Mouse (Mus musculus) stomach, embryonic 14.5 days (tissue): ENCODE measurements around the gene Slc39a5. TPM values are rescaled to one million over a fixed set of nuclear protein-coding genes. Genes with fewer than 3 reads are reported as not detected.

Source experiments
- ATAC-seq: fragments of 200-750 bp; cut with Nextera tagmentation; 2 replicates; pipeline ENCODE4 v1.8.0; 2017; ENCODE audit warnings: low read depth, moderate TSS enrichment; ENCODE audit not compliant: insufficient number of reproducible peaks, insufficient read depth, low FRiP score
- H3K27ac ChIP-seq: fragments of 300-500 bp; sonication (generic); 2 replicates; pipeline ENCODE4 v1.5.1; 2014; ENCODE audit warnings: mild to moderate bottlenecking, low read length, moderate library complexity, mixed read lengths
- H3K27me3 ChIP-seq: fragments of 300-500 bp; sonication (generic); 2 replicates; pipeline ENCODE4 v1.6.1; 2014; ENCODE audit warnings: low read length, control low read depth, mixed read lengths; ENCODE audit not compliant: control insufficient read depth, insufficient read depth
- H3K36me3 ChIP-seq: fragments of 300-500 bp; sonication (generic); 2 replicates; pipeline ENCODE4 v1.6.1; 2014; ENCODE audit warnings: mild to moderate bottlenecking, control low read depth, low read length, moderate library complexity, mixed read lengths; ENCODE audit not compliant: control insufficient read depth, insufficient read depth
- H3K4me1 ChIP-seq: fragments of 300-500 bp; sonication (generic); 2 replicates; pipeline ENCODE4 v1.6.1; 2014; ENCODE audit warnings: low read length, control low read depth, mixed read lengths; ENCODE audit not compliant: control insufficient read depth, insufficient read depth
- H3K4me2 ChIP-seq: fragments of 300-500 bp; sonication (generic); replicated peaks from 2 replicates; pipeline ENCODE4 v1.6.1; 2014; ENCODE audit warnings: low read depth, low read length, control low read depth
- H3K4me3 ChIP-seq: fragments of 300-500 bp; sonication (generic); 2 replicates; pipeline ENCODE4 v1.5.1; 2014; ENCODE audit warnings: low read depth, low read length, control low read depth
- H3K9ac ChIP-seq: fragments of 300-500 bp; sonication (generic); replicated peaks from 2 replicates; pipeline ENCODE4 v1.6.1; 2014; ENCODE audit warnings: low read depth, mild to moderate bottlenecking, control low read depth, low read length, moderate library complexity, mixed read lengths
- H3K9me3 ChIP-seq: fragments of 300-500 bp; sonication (generic); 2 replicates; pipeline ENCODE4 v1.6.1; 2016; ENCODE audit warnings: low read depth, low read length, control low read depth; ENCODE audit not compliant: control insufficient read depth
- WGBS: fragments of 180-500 bp; shearing (Covaris S2); extraction: QIAGEN DNeasy Blood & Tissue Kit; methylation state at CpG from one replicate; pipeline ENCODE4 v1.1.7; 2014; 5-methylcytosine and 5-hydroxymethylcytosine counted together
- polyA plus RNA-seq: library from polyadenylated mRNA; unstranded; fragments of >200 nt; fragmentation: Nextera tagmentation; extraction: Ambion mirVana; gene quantifications from 2 replicates; pipeline ENCODE4 v1.2.1, GENCODE M21; 2014

Slc39a5 gene
- polyA plus RNA-seq, 1 experiment from 2014 or later: 3.7 TPM

GRCm38 (mm10) chr10:128414848-128415247 is 13.8 kb upstream of the Slc39a5 start:
- Histone ChIP-seq H3K36me3 (peaks cover 30% of the 10 kb centered on the region), H3K4me2 (no peak overlapping the region), H3K4me1 (peaks cover 15% of the 10 kb centered on the region; the same call in 1 of the 2 replicates), H3K4me3 (no peak overlapping the region), H3K27ac (no peak overlapping the region), H3K9ac (no peak overlapping the region), H3K9me3 (no peaks in the 10 kb centered on the region), H3K27me3 (no peaks in the 10 kb centered on the region)
- ATAC-seq: no peak
- WGBS: 82% methylated on average over 5 of the region's 5 CpGs

GRCm38 (mm10) chr10:128413076-128413475 is 12.0 kb upstream of the Slc39a5 start:
- Histone ChIP-seq H3K4me2 (peak overlapping the region; percentile 94; the same call in 1 of the 2 replicates), H3K9me3 (no peaks in the 10 kb centered on the region), H3K4me1 (peaks cover 15% of the 10 kb centered on the region; the same call in 1 of the 2 replicates), H3K27me3 (no peaks in the 10 kb centered on the region), H3K9ac (no peak overlapping the region), H3K36me3 (peaks cover 25% of the 10 kb centered on the region), H3K27ac (no peak overlapping the region), H3K4me3 (no peak overlapping the region)
- no peak for ATAC-seq
- 59% methylated on average over 1 of the region's 1 CpGs for WGBS

- H3K27me3 ChIP-seq: no peaks in the 10 kb centered on the region
These were observed 11.5 kb upstream of the Slc39a5 start for GRCm38 (mm10) chr10:128412558-128412957.

GRCm38 (mm10) chr10:128412055-128412381 is 11.0 kb upstream of the Slc39a5 start:
- Histone ChIP-seq H3K4me1 (peaks cover 15% of the 10 kb centered on the region; the same call in 1 of the 2 replicates), H3K9me3 (no peaks in the 10 kb centered on the region), H3K9ac (peak overlapping the region; percentile 77), H3K27ac (peak overlapping the region; percentile 92), H3K27me3 (no peaks in the 10 kb centered on the region), H3K4me3 (peak overlapping the region; percentile 76), H3K36me3 (peaks cover 28% of the 10 kb centered on the region), H3K4me2 (peak overlapping the region; percentile 94)
- no peak for ATAC-seq
- 1% methylated on average over 14 of the region's 14 CpGs for WGBS

More at GRCm38 (mm10) chr10:128412558-128412957, 11.5 kb upstream of the Slc39a5 start:
- peak overlapping the region; percentile 77; the same call in 1 of the 2 replicates for H3K9ac ChIP-seq
- H3K4me3 ChIP-seq: peak overlapping the region; percentile 76
- H3K27ac ChIP-seq: peak overlapping the region; percentile 92; the same call in 1 of the 2 replicates
- H3K4me1 ChIP-seq: peaks cover 15% of the 10 kb centered on the region; the same call in 1 of the 2 replicates
- no peak for ATAC-seq
- H3K4me2 ChIP-seq: peak overlapping the region; percentile 94
- 29% methylated on average over 1 of the region's 1 CpGs for WGBS
- peaks cover 29% of the 10 kb centered on the region for H3K36me3 ChIP-seq
- no peaks in the 10 kb centered on the region for H3K9me3 ChIP-seq

GRCm38 (mm10) chr10:128411211-128412054 is 10.4 kb upstream of the Slc39a5 start, which contains the start of the genes Nabp2 and Rnf41:
Gene Nabp2, minus strand, starts transcription at chr10:128411492.
Gene Rnf41, plus strand, starts transcription at chr10:128411657.
- Histone ChIP-seq H3K4me3 (peak within 1 kb of the TSS; percentile 76), H3K4me2 (peak within 1 kb of the TSS; percentile 94), H3K36me3 (peaks cover 23% of the 10 kb centered on the region), H3K9me3 (no peaks in the 10 kb centered on the region), H3K27ac (peak within 1 kb of the TSS; percentile 92), H3K4me1 (peaks cover 15% of the 10 kb centered on the region; the same call in 1 of the 2 replicates), H3K27me3 (no peaks in the 10 kb centered on the region), H3K9ac (peak within 1 kb of the TSS; percentile 77)
- under 1% methylated on average over 50 of the region's 50 CpGs for WGBS
- peak; percentile 92 for ATAC-seq

- 17% methylated on average over 4 of the region's 4 CpGs for WGBS
- H3K4me3 ChIP-seq: peak overlapping the region; percentile 76
- 0 out of 2 replicates have a peak overlapping the region, but pooled peaks have one; percentile 77 for H3K9ac ChIP-seq
- no peaks in the 10 kb centered on the region for H3K27me3 ChIP-seq
- peak overlapping the region; percentile 92; the same call in 1 of the 2 replicates for H3K27ac ChIP-seq
- ATAC-seq: no peak
- peaks cover 16% of the 10 kb centered on the region for H3K36me3 ChIP-seq
- peaks cover 15% of the 10 kb centered on the region; the same call in 1 of the 2 replicates for H3K4me1 ChIP-seq
- H3K9me3 ChIP-seq: no peaks in the 10 kb centered on the region
- H3K4me2 ChIP-seq: peak overlapping the region; percentile 94
These were observed 9.5 kb upstream of the Slc39a5 start for GRCm38 (mm10) chr10:128410560-128410845.

- peak overlapping the region; percentile 55; the same call in 1 of the 2 replicates for H3K9ac ChIP-seq
- peak overlapping the region; percentile 76 for H3K4me3 ChIP-seq
- H3K9me3 ChIP-seq: no peaks in the 10 kb centered on the region
- peak overlapping the region; percentile 92; the same call in 1 of the 2 replicates for H3K27ac ChIP-seq
- peak; percentile 88 for ATAC-seq
- H3K27me3 ChIP-seq: no peaks in the 10 kb centered on the region
- peaks cover 15% of the 10 kb centered on the region; the same call in 1 of the 2 replicates for H3K4me1 ChIP-seq
- peak overlapping the region; percentile 94 for H3K4me2 ChIP-seq
- 5% methylated on average over 36 of the region's 36 CpGs for WGBS
- peaks cover 11% of the 10 kb centered on the region for H3K36me3 ChIP-seq
These were observed 8.9 kb upstream of the Slc39a5 start for GRCm38 (mm10) chr10:128409692-128410559.
